Mouse (Mus musculus) WW6 (cell line): Measurements from ENCODE around the gene Tmem131l.

ENCODE experiments used
- DNase-seq: peaks from one replicate; pipeline ENCODE4 v3.0.0-alpha.2; 2013; ENCODE audit warnings: low read depth, low spot score

The Tmem131l gene

DNA sequence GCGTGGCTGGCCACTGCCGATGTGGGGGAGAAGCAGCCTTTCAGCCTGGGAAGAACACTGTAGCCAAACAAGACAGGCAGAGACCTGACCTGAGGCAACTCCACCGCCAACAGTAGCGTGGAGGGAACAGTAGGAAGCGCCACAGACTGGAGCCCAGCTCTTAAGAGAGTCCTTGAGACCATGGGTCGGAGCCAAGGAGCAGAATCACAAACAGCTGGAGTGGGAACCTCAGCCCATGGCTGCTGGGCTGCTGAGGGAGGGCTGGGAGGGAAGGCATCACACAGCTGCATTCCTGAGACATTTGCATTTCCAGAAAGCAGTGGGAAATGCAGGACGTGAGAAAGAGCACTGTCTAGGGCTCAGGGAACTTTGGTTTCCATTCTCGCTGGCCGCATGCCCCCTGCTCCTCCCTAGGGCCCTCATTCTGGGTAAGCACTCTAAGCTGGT is 8.8 kb upstream of the Tmem131l start:
- DNase-seq, result no peak

DNA sequence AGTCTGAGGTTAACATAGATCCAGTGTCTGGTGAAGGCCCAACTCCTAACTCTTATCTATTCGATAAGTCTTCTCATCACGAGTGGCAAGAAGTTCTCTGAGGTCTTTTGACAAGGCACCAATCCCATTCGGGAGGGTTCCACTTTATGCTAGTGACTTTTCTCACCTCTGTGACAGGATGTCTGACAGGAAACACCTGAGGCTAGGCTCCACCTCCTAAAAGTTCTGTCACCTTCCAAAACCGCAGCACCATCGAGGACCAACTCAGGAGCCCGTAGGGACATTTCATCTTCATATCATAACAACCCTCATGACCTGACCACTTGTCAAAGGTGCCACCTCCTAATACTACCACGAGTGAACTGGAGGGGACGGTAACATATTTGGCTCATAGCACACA is 6.2 kb upstream of the Tmem131l start:
- no peak for DNase-seq

DNA sequence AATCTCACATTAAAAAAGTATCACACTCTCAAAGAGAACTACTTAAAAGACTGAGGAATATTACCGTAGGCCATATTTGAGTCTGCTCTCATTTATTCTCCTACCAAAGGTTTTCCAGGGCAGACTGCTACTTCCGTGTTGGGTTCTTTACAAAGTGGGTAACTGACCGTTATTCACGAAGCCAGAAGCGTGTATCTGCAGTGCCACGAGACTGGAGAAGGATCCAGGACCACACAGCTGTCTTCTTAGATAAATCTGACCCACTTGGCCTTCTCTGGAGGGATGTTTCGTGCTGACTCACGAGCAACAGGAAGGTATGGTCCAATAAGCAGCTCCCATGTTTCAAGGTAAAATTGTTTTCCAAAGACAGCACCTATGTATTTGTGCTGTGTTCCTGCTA is 1.8 kb upstream of the Tmem131l start:
- no peak for DNase-seq

DNA sequence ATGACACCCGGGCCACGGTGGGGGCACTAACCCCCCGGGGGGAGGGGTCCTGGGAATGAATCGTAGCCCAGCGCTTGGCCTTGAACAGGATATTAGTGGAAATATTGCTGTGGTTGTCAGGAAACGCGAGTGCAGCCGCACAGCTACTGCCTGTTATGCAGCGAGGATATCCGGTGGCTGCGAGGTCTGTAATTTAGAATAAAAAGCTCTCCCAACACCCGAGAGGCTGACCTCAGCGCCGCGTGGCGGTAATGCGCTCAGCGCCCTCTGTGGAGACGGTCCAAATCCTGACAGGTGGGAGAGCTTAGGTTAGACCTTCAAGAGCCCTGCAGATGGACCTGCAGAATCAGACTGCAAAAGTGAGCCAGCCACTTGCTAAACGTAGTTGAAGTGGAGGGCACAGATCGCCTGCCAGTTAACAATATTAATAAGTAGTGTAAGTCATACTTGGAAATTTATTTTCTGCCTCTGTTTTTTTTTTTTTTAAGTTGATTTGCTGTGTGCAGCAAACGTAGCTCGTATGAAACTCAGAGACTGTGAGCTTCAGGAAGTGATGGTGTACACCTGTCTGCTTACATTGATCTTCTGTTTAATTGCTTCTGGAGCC is 604 bp upstream of the Tmem131l start:
- DNase-seq, result peak; percentile 24

DNA sequence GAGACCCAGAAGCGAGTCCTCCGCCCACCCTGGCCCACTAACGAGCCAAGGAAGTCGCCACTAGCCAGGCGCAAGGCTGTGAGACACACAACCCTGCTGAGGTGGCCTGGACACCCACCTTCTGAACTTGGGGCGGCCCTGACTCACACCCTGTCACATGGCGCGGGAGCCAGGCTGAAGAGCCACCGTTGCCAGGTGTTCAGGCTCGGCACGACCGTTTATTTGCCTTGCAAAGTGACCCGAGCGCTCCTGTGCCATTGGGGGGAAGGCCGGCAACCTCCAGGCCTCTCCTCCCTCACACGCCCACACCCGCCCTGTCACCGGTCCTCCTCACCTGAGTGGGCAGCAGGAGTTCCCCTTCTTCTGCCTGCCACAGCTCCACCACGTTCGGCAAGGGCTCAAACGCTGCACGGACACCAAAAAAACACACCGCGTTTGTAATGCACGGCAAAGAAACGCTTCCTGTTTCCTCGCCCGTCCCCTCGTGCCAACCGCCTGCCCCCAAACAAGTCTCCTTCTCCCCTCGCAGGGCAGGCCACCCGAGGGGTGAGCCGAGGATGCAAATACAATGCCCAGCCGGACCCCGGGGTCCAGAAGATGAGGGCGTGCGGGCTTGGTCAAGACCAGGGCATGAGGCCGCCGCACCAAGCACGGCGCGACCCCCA is 862 bp downstream of the Tmem131l start:
- DNase-seq, result peak; percentile 36

DNA sequence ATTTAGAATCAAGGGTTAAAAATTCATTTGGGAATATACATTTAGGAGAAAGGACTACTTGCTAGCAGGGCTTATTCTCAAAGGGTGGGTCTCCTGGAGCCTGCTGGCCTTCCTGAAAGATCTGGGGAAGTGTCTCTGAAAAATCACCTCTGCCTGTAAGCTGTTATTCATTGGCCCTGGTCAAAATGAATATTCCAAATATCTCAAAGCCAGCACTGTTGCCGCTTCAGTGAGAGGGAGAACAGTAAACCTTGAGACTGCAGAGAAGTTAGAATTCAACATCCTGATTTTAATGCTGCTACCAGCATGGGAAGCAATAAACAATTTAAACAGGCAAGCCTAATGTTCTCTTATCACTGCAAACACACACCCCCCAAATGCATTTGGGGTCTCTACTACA is 1.8 kb downstream of the Tmem131l start:
- no peak for DNase-seq

DNA sequence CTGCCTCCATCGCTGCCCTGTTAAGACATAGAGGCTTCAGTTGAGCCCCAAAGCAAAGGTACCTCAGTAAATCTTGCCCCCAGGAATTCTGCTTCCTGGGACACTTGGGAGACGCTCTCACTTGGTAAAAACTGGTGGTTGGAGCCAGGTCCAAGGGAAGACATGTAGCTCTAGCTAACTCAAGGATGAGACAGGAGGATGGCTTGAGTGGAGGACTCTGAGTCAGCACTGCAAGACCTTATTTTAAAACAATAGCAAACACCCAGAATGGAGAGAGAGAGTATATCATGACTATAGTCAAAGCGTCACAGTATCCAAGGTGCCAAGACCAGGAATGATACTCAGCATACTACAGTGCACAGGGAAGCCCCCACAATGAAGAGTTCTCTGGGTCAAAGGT is 2.4 kb downstream of the Tmem131l start:
- DNase-seq, result no peak

DNA sequence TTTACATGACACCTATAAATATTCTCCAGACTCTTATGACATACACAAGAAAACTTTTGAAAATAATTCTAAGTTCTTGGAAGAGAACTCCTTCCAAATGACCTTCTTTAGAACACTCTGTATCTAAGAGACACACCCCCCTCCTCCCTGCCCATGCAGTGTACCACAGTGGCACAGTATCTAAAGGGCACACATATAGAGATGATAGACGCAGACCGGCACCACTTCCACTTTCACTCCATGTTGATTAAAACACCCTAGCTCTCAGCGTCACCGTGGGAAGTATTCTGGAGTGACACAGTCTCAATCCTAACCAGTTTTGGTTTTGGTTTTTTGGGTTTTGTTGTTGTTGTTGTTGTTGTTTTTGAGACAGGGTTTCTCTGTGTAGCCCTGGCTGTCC is 3.1 kb downstream of the Tmem131l start:
- DNase-seq, result no peak

DNA sequence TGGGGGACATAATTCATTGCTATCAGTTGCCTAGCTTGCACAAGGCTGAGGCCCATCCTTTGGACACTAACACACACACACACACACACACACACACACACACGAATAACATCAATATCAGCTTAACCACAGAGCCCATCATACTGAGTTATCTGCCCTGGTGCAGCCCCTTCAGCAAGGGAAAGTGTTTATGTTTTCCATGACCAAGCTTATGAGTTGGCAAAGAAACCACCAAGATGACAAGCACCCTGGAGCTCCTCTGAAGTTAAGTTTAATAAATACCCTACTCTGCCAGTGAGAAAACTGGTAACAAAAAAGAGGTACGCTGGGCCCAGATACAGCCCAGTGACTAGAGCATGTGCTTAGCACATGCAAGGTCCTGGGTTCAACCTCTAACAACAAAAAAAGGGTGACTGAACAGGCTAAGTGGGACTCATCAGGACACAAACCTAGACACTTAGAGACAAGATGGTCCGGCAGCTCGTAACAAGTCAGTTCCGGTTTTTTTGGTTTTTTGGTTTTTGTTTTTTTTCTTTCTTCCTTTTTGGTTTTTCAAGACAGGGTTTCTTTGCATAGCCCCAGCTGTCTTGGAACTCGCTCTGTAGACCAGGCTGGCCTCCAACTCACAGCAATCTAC is 4.1 kb downstream of the Tmem131l start:
- DNase-seq, result no peak

DNA sequence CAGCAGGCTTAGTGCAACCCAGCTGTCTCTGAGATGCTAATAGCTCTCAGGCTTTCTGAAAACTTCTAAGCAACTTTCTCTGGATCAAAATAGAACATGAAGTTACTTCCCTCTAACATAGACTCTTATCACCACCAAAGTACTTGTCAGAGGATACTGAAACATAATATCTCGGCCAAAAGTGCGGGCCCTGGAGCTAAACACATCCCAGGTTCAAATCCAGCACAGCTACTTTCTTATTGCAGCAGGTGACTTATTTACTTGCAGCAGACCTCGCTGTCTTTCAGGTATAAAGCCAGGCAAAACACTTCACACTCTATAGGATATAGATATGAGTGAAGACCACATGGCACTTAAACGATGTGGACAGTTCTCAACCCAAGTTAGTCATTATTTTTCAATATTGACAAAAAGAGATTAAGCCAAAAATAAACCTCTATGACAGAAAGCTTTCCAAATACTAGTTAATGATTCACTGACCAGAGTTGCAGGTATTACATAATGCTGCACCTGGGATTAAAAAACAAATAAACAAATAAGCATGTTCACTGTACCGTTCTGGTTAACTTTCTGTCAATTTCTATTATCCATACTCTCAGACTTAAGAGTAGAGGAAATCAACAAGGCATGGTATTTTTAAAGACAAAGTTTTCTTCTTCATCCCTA is 5.7 kb downstream of the Tmem131l start:
- no peak for DNase-seq

DNA sequence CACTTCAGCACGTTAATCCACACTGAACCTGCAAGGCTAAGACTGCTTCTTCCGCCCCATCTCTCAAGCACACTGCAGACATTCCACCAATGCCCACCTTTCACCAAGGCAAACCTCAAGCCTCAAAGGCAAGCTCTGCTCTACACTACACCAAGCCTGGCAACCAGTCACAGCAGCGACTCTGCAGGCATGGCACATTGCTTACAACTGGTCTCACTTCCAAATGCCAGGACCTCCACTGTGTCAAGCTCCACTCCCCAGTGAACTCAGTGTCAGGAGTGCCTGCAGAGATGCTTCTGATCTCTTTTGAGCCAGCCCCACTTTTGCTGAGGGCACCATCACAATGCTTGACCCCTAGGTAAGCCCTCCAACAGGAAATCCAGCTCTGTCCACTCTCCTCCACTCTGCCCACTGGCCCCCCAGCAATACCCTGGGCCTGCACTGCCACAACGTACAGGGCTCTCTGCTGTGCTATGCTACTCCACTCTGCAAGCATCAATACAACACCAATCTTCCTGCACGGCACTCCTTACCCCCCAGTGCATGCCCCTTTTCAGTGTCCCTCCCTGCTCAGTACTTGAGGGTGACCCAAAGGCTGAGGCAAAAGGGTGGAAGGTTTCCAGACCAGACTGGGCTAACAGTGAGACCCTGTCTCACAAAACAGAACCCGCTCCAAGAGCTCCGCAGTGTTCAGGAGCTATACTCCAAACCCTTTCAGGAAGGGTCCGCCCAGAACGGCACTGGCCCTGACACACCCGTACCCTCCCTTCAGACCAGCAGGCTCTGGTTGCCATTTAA is 6.8 kb downstream of the Tmem131l start:
- DNase-seq, result no peak

DNA sequence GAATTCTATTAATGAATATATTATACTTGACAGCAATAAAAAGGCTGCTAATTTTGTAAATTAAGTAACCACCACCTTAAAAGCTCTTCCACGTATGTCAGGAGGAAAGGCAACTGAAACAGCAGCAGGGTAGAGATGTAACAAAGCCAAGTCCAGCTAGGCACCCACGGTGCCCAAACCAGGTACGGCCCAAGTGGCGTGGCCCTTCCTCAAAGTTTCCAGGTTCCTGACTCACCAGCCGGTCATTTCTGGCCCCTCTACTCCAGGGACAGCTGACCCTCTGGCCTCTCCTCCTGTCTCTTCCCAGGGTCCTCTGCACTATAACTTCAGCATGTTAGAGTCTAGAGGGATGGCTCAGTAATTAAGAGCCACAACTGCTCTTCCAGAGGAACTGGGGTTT is 7.6 kb downstream of the Tmem131l start:
- no peak for DNase-seq

DNA sequence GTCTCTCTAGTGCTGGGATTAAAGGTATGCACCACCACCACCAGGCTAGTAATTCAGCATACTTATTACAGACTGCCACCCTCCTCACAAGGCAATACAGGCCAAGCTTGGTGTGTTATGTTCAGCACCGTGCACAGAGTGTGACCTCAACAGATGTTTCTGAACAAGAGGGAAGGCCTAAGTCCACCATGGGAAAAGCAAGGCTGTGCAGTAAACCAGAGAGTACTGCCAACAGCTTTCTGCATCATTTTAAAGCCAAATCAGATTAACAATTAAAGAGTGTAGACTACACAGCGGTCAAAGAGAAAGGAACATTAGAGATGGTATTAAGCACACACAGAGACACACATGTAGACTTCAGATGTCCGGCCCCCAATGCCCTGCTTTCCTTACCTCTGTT is 8.8 kb downstream of the Tmem131l start:
- DNase-seq, result no peak

DNA sequence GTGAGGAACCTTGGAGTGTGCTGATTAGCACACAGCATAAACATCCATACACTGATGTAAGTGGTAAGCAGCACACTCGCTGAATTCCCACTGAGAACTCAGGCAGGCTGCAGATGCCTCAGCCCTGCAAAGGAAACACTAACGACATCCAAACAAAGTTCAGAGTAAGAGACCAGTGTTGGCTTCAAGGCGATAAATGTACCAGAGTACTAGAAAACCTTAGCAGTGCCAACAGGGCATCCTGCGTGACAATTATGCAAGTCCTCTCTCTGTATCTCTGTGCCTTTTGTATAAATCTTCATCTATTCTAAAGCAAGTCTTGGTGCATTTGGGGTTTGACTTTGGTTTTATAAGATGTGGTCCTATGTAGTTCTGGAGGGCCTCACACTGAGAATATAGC is 11.0 kb downstream of the Tmem131l start:
- no peak for DNase-seq

DNA sequence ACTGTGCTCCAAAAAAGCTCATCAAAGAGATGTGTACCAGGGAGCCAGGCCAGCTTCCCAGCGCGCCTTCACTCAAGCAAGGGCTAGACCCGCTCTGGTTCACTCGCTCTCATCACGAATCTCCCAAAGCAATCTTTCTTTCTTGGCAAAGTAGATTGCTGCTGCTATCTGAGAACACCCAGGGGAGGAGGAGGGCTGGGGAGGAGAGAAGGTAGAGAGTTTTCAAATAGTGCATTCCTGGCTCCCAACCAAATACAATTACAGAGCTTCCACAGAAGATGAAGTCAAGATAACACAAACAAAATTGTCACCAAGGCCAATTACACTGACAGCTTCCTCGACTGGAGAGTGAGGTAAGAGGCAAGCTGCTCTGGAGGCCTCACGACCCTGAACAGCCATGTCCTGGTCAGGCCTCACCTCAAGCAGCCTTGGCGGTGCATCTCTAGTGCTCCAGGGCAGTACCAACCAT is 12.2 kb downstream of the Tmem131l start:
- DNase-seq, result no peak

DNA sequence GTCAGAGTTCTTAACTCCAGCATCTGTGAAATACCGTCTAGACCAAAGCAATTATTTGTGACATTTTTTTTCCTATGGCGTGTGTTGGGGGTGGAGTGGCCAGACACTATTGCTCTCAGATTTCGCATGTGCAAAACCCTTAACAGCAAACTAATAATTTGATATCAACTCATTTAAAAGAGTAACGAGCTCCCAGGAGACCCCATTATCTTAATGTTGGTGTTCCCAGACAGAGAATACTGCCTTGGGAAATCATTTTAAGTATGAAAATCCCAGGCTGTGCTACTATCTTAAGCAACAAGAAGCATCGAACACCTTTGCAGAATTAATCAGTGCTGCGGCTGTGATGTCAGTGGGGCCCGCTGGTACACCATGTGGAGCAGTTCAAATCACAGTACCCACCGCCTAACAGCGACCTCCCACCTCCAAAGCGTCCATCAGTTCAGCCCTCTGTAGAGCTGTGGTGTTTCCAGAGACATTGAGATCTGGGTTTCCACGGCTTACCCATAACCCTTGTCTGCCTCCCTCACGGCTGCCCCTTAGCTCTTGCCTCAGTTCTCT is 15.4 kb downstream of the Tmem131l start:
- no peak for DNase-seq

DNA sequence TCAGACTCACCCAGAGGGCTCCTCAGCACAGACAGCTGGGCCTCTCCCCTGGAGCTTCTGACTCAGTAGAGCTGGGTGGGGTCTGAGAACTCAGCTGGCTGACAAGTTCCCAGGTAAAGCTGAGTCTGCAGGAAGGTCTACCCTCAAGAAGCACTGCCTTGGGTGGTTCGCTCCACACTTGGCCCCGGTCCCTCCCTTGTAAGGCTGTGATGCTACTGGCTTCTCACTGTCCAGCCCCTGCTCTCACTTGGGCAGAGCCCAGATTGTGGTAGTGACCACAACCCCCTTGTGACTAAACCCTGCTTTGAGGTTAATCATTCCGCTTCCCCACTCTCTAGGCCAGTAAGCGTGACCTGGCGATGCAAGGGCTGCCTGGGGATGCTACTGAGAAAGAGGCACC is 17.3 kb downstream of the Tmem131l start:
- DNase-seq, result no peak

DNA sequence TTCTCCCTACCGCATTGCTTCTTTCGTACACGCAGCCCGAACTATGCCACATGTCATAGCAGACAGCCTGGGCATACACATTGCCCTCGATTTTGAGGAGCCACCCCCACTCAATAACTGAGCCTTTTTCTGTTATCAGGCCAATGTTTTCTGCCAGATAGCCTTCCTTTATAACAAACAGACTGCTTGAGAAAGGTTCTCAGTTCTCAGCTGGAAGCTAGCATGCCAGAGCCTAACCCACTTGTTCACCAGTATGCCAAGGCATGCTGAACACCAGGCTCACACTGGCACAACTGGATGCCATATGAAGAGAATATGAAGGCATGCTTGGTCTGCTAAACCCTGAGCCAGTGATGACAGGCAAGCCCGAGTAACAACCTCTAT is 17.8 kb downstream of the Tmem131l start:
- no peak for DNase-seq

DNA sequence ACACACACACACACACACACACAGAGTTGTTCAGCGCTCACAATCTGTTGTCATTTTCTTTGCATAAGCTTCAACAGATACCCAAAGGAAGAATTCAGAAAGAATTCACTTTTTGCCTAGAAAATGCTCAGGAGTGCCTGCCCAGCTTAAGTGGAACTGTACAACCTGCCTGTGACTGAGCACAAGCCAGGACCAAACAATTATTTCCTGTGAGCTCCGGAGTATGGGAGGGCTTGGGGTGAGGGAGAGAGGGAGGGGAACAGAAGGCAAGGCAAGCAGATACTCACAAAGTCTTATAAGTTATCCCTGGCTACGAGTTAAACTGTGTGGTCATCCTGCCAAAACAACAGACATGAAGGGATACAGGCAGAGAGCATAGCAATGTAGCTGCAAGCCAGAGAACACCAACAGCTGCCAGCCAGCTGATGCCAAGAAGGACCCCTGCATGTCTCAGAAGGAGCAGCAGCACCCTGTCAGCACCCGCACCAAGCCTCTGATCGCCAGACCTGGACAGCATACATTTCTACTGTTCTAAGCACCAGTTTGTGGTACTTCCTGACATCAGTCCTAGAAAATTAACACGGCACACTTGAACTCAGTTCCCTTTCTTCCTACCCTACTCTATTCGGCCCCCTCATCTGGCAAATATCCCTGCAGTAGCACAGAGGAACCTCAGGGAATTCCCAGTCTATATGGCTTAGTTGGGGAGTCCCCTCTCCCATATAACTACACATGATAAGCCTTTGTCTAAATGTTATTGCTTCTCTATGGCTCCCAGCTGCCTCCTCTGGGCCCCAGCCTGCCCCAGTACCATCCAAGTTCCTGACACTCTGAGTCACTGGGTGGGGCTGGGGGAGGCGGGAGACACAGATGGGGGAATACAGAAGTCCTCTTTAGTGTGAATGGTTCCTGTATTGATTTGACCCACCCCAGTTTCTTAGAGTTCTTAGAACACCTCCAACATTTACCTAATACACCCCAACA is 18.5 kb downstream of the Tmem131l start:
- no peak for DNase-seq

DNA sequence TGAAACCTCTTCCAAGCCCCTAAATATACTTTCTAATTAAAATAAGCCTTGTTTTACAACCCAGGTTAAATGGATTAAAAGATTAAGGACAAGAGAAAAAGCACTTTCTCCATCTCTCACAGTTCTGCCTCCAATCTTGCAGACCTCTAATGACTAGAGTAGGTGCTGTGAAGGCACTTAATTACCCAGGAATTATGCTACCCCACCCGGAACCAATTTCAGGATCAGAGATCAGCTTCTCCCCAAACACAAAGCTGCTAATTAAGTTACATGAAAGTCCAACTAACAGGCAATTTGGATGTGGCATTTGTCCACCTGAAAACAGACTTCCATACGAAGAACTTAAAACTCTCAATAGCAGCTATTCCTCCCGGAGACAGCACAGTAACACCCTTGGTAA is 19.4 kb downstream of the Tmem131l start:
- DNase-seq, result no peak
